Mouse (Mus musculus): ENCODE measurements around the gene Hps1. TPM values are rescaled to one million over a fixed set of nuclear protein-coding genes. Genes with fewer than 3 reads are reported as not detected.

Hps1 gene
- polyA plus RNA-seq, 1 experiment from 2014 or later, result 8.0 TPM

GRCm38 (mm10) chr19:42718101-42718500 is 61.7 kb downstream of the Hps1 start:
- no peaks in the 10 kb centered on the region for H3K36me3 ChIP-seq (ENCODE audit: insufficient read depth, low read length)
- no peak overlapping the region for H3K4me2 ChIP-seq (replicated peaks; ENCODE audit: low read depth, low read length)
- TF ChIP-seq EP300 (IDR thresholded peaks at IDR 0.05) (no peak), CTCF (IDR thresholded peaks at IDR 0.05) (no peak)
- no peaks in the 10 kb centered on the region for H3K27me3 ChIP-seq (replicated peaks; ENCODE audit: insufficient read depth, low read length)
- ATAC-seq, result no peak
- no peaks in the 10 kb centered on the region for H3K4me1 ChIP-seq (ENCODE audit: insufficient read depth, low read depth, low read length)
- H3K9me3 ChIP-seq (ENCODE audit: low read length), result no peaks in the 10 kb centered on the region
- 74% methylated on average over 3 of the region's 3 CpGs for WGBS
- H3K4me3 ChIP-seq (ENCODE audit: low read depth, low read length), result no peak overlapping the region
- no peak overlapping the region for H3K9ac ChIP-seq (replicated peaks; ENCODE audit: low read depth)
- H3K27ac ChIP-seq (ENCODE audit: low read length), result no peak overlapping the region
- DNase-seq (ENCODE audit: low spot score), result no peak

- H3K27me3 ChIP-seq (replicated peaks; ENCODE audit: insufficient read depth, low read length), result no peaks in the 10 kb centered on the region
- H3K4me3 ChIP-seq (ENCODE audit: low read depth, low read length), result no peak overlapping the region
- no peaks in the 10 kb centered on the region for H3K9me3 ChIP-seq (ENCODE audit: low read length)
- 73% methylated on average over 5 of the region's 5 CpGs for WGBS
- H3K4me1 ChIP-seq (ENCODE audit: insufficient read depth, low read depth, low read length), result no peaks in the 10 kb centered on the region
- H3K4me2 ChIP-seq (replicated peaks; ENCODE audit: low read depth, low read length), result no peak overlapping the region
- DNase-seq (ENCODE audit: low spot score), result no peak
- no peak for ATAC-seq
- no peak overlapping the region for H3K9ac ChIP-seq (replicated peaks; ENCODE audit: low read depth)
- H3K36me3 ChIP-seq (ENCODE audit: insufficient read depth, low read length), result no peaks in the 10 kb centered on the region
- no peak overlapping the region for H3K27ac ChIP-seq (ENCODE audit: low read length)
- TF ChIP-seq EP300 (IDR thresholded peaks at IDR 0.05) (no peak), CTCF (IDR thresholded peaks at IDR 0.05) (no peak)
Measured at GRCm38 (mm10) chr19:42717668-42718067, 62.1 kb downstream of the Hps1 start.

GRCm38 (mm10) chr19:42716507-42716906 is 63.3 kb downstream of the Hps1 start:
- 52% methylated on average over 7 of the region's 7 CpGs for WGBS
- Histone ChIP-seq H3K36me3 (ENCODE audit: insufficient read depth, low read length) (no peaks in the 10 kb centered on the region), H3K4me2 (replicated peaks; ENCODE audit: low read depth, low read length) (no peak overlapping the region), H3K4me1 (ENCODE audit: insufficient read depth, low read depth, low read length) (no peaks in the 10 kb centered on the region), H3K9ac (replicated peaks; ENCODE audit: low read depth) (no peak overlapping the region), H3K9me3 (ENCODE audit: low read length) (no peaks in the 10 kb centered on the region), H3K27ac (ENCODE audit: low read length) (no peak overlapping the region), H3K4me3 (ENCODE audit: low read depth, low read length) (no peak overlapping the region), H3K27me3 (replicated peaks; ENCODE audit: insufficient read depth, low read length) (no peaks in the 10 kb centered on the region)
- ATAC-seq, result no peak
- no peak for TF ChIP-seq EP300 (IDR thresholded peaks at IDR 0.05)
- TF ChIP-seq CTCF (IDR thresholded peaks at IDR 0.05), result no peak
- DNase-seq (ENCODE audit: low spot score), result no peak

GRCm38 (mm10) chr19:42713770-42714169 is 66.0 kb downstream of the Hps1 start:
- H3K4me2 ChIP-seq (replicated peaks; ENCODE audit: low read depth, low read length), result no peak overlapping the region
- ATAC-seq (peak; percentile 59), DNase-seq (ENCODE audit: low spot score) (peak; percentile 37)
- H3K9me3 ChIP-seq (ENCODE audit: low read length), result no peaks in the 10 kb centered on the region
- no peak overlapping the region for H3K4me3 ChIP-seq (ENCODE audit: low read depth, low read length)
- no peaks in the 10 kb centered on the region for H3K36me3 ChIP-seq (ENCODE audit: insufficient read depth, low read length)
- no peak overlapping the region for H3K9ac ChIP-seq (replicated peaks; ENCODE audit: low read depth)
- H3K27me3 ChIP-seq (replicated peaks; ENCODE audit: insufficient read depth, low read length), result no peaks in the 10 kb centered on the region
- TF ChIP-seq EP300 (IDR thresholded peaks at IDR 0.05), result no peak
- TF ChIP-seq CTCF (IDR thresholded peaks at IDR 0.05), result no peak
- no peak overlapping the region for H3K27ac ChIP-seq (ENCODE audit: low read length)
- H3K4me1 ChIP-seq (ENCODE audit: insufficient read depth, low read depth, low read length), result no peaks in the 10 kb centered on the region
- 54% methylated on average over 9 of the region's 9 CpGs for WGBS

Other genes starting within 250 kb of the Hps1 start
- 0.60 and 0.64 TPM in 2 replicates for gene Loxl4, start 167.2 kb downstream of the Hps1 start, polyA plus RNA-seq (2015; fragmentation: Nextera tagmentation; extraction: Ambion mirVana)
- 3.8 and 4.3 TPM in 2 replicates for gene Pyroxd2, start 27.2 kb downstream of the Hps1 start, polyA plus RNA-seq (2015; fragmentation: Nextera tagmentation; extraction: Ambion mirVana)